Mouse (Mus musculus): ENCODE results near the gene Ramp3. TPM values are rescaled to one million over a fixed set of nuclear protein-coding genes. Genes with fewer than 3 reads are reported as not detected.

Ramp3 gene
- polyA plus RNA-seq, 1 experiment from 2014 or later, result 0.93 TPM

DNA sequence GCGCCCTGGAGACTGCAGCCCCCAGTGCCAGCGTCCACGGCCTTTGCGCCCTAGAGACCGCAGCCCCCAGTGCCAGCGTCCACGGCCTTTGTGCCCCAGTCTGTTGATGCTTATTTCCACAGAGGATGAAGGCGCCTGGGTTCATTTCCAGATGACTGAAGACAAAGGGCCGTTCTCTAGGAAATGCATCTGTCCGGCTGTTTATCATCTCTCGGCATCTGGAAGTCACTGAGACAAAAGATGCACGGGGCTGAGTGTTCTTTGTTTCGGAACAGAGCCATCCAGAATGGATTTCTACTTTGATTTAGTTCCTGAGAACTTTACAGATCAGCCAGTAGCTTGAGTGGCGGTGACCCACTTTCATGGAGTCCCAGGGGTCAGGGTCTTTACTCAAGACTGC, 2.9 kb downstream of the Ramp3 start:
- 73% methylated on average over 14 of the region's 14 CpGs for WGBS
- no peaks in the 10 kb centered on the region for H3K9me3 ChIP-seq (ENCODE audit: control insufficient read depth, low read length)
- H3K9ac ChIP-seq (ENCODE audit: low read length), result no peak overlapping the region
- no peaks in the 10 kb centered on the region for H3K36me3 ChIP-seq (ENCODE audit: control insufficient read depth, insufficient read depth, low read length)
- ATAC-seq (ENCODE audit: low read depth), result no peak
- no peak overlapping the region for H3K4me2 ChIP-seq (ENCODE audit: low read depth, low read length)
- no peaks in the 10 kb centered on the region for H3K4me1 ChIP-seq (replicated peaks; ENCODE audit: control insufficient read depth, insufficient read depth, low read length)
- no peak overlapping the region for H3K4me3 ChIP-seq (ENCODE audit: low read length)
- H3K27ac ChIP-seq (ENCODE audit: low read length), result no peak overlapping the region
- no peaks in the 10 kb centered on the region for H3K27me3 ChIP-seq (ENCODE audit: control insufficient read depth, insufficient read depth, low read depth, low read length)

- H3K27me3 ChIP-seq (ENCODE audit: control insufficient read depth, insufficient read depth, low read depth, low read length), result no peaks in the 10 kb centered on the region
- ATAC-seq (ENCODE audit: low read depth), result no peak
- H3K36me3 ChIP-seq (ENCODE audit: control insufficient read depth, insufficient read depth, low read length), result no peaks in the 10 kb centered on the region
- H3K27ac ChIP-seq (ENCODE audit: low read length), result no peak overlapping the region
- no peaks in the 10 kb centered on the region for H3K9me3 ChIP-seq (ENCODE audit: control insufficient read depth, low read length)
- 59% methylated on average over 2 of the region's 2 CpGs for WGBS
- no peak overlapping the region for H3K4me3 ChIP-seq (ENCODE audit: low read length)
- H3K4me2 ChIP-seq (ENCODE audit: low read depth, low read length), result no peak overlapping the region
- no peak overlapping the region for H3K9ac ChIP-seq (ENCODE audit: low read length)
- no peaks in the 10 kb centered on the region for H3K4me1 ChIP-seq (replicated peaks; ENCODE audit: control insufficient read depth, insufficient read depth, low read length)
Observed at GRCm38 (mm10) chr11:6666634-6667033, 8.3 kb downstream of the Ramp3 start.

GRCm38 (mm10) chr11:6669041-6669440, 10.7 kb downstream of the Ramp3 start:
- no peaks in the 10 kb centered on the region for H3K9me3 ChIP-seq (ENCODE audit: control insufficient read depth, low read length)
- no peaks in the 10 kb centered on the region for H3K27me3 ChIP-seq (ENCODE audit: control insufficient read depth, insufficient read depth, low read depth, low read length)
- no peak overlapping the region for H3K9ac ChIP-seq (ENCODE audit: low read length)
- ATAC-seq (ENCODE audit: low read depth), result no peak
- H3K4me3 ChIP-seq (ENCODE audit: low read length), result no peak overlapping the region
- H3K4me2 ChIP-seq (ENCODE audit: low read depth, low read length), result no peak overlapping the region
- H3K27ac ChIP-seq (ENCODE audit: low read length), result no peak overlapping the region
- WGBS, result 59% methylated on average over 9 of the region's 9 CpGs
- no peaks in the 10 kb centered on the region for H3K4me1 ChIP-seq (replicated peaks; ENCODE audit: control insufficient read depth, insufficient read depth, low read length)
- H3K36me3 ChIP-seq (ENCODE audit: control insufficient read depth, insufficient read depth, low read length), result no peaks in the 10 kb centered on the region

DNA sequence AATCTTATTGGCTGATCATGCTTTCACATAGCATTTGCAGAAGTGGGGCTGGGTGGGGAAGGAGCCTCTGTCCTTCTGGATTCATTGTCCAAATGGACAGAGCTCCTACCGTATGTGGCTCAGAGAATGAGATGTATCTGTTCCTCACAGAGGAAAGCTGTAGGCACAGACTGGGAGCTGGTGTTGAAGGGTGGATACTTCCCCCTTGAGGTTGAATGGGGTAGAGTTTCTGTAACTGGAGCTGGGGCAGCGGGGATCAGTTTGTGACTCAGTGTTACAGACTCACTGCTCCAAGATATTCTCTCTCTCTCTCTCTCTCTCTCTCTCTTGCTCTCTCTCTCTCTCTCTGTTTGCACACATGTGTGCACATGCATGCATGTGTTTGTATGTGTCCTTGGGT, 11.7 kb downstream of the Ramp3 start:
- Histone ChIP-seq H3K9ac (ENCODE audit: low read length) (no peak overlapping the region), H3K4me3 (ENCODE audit: low read length) (no peak overlapping the region), H3K4me1 (replicated peaks; ENCODE audit: control insufficient read depth, insufficient read depth, low read length) (no peaks in the 10 kb centered on the region), H3K27ac (ENCODE audit: low read length) (no peak overlapping the region), H3K36me3 (ENCODE audit: control insufficient read depth, insufficient read depth, low read length) (no peaks in the 10 kb centered on the region), H3K9me3 (ENCODE audit: control insufficient read depth, low read length) (no peaks in the 10 kb centered on the region), H3K4me2 (ENCODE audit: low read depth, low read length) (no peak overlapping the region), H3K27me3 (ENCODE audit: control insufficient read depth, insufficient read depth, low read depth, low read length) (no peaks in the 10 kb centered on the region)
- ATAC-seq (ENCODE audit: low read depth), result no peak
- 57% methylated on average over 2 of the region's 2 CpGs for WGBS

DNA sequence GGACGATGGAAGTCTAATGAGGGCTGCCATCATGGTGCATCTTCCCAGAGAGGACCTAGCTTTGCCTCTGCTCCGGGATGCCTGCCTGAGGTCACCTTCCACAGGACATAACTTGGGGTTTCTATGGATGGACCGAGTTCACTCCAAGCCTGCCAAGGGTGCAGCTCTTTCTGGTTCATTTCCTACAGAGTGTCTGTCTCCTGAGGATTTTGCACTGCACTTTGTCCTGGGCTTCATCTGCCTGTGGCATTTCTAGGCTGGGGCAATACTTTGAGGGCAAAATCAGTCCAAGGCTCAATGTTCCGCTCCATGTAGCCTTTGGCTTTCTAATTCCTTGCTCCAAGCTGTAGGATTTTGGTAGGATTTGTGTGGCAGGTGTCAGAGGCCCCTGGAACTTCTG, 12.5 kb downstream of the Ramp3 start:
- 81% methylated on average over 4 of the region's 4 CpGs for WGBS
- H3K36me3 ChIP-seq (ENCODE audit: control insufficient read depth, insufficient read depth, low read length), result no peaks in the 10 kb centered on the region
- ATAC-seq (ENCODE audit: low read depth), result no peak
- no peaks in the 10 kb centered on the region for H3K4me1 ChIP-seq (replicated peaks; ENCODE audit: control insufficient read depth, insufficient read depth, low read length)
- no peak overlapping the region for H3K4me3 ChIP-seq (ENCODE audit: low read length)
- H3K4me2 ChIP-seq (ENCODE audit: low read depth, low read length), result no peak overlapping the region
- no peaks in the 10 kb centered on the region for H3K27me3 ChIP-seq (ENCODE audit: control insufficient read depth, insufficient read depth, low read depth, low read length)
- H3K27ac ChIP-seq (ENCODE audit: low read length), result no peak overlapping the region
- no peaks in the 10 kb centered on the region for H3K9me3 ChIP-seq (ENCODE audit: control insufficient read depth, low read length)
- no peak overlapping the region for H3K9ac ChIP-seq (ENCODE audit: low read length)

GRCm38 (mm10) chr11:6674701-6675100, 16.4 kb downstream of the Ramp3 start:
- 72% methylated on average over 9 of the region's 9 CpGs for WGBS
- no peak overlapping the region for H3K9ac ChIP-seq (ENCODE audit: low read length)
- no peak for ATAC-seq (ENCODE audit: low read depth)

DNA sequence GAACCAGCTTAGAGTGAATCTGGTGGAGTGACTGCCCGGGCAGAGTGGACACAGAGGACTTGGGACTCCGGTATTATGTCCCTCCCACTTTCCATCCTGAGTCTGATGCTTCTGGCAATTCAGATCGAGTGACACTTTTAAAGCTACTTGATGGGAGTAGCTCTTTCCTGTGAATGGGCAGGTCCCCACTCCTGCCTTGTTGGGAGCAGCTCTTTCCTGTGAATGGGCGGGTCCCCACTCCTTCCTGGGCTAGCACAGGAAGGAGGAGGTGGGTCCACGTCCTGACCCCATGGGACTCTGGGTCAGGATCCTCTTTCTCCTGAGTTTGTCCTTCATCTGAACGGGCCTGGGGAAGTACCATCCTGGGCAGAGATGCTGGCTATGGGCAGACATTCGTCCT, 17.1 kb downstream of the Ramp3 start:
- no peak for ATAC-seq (ENCODE audit: low read depth)
- H3K9ac ChIP-seq (ENCODE audit: low read length), result no peak overlapping the region
- H3K27ac ChIP-seq (ENCODE audit: low read length), result no peak overlapping the region
- no peaks in the 10 kb centered on the region for H3K9me3 ChIP-seq (ENCODE audit: control insufficient read depth, low read length)
- WGBS, result 42% methylated on average over 7 of the region's 7 CpGs
- peaks cover 5% of the 10 kb centered on the region; the same call in 1 of the 2 replicates for H3K4me1 ChIP-seq (replicated peaks; ENCODE audit: control insufficient read depth, insufficient read depth, low read length)
- no peak overlapping the region for H3K4me3 ChIP-seq (ENCODE audit: low read length)
- no peaks in the 10 kb centered on the region for H3K36me3 ChIP-seq (ENCODE audit: control insufficient read depth, insufficient read depth, low read length)
- H3K27me3 ChIP-seq (ENCODE audit: control insufficient read depth, insufficient read depth, low read depth, low read length), result no peaks in the 10 kb centered on the region
- no peak overlapping the region for H3K4me2 ChIP-seq (ENCODE audit: low read depth, low read length)

More at GRCm38 (mm10) chr11:6674701-6675100, 16.4 kb downstream of the Ramp3 start:
- H3K36me3 ChIP-seq (ENCODE audit: control insufficient read depth, insufficient read depth, low read length), result no peaks in the 10 kb centered on the region
- no peaks in the 10 kb centered on the region for H3K27me3 ChIP-seq (ENCODE audit: control insufficient read depth, insufficient read depth, low read depth, low read length)
- no peaks in the 10 kb centered on the region for H3K4me1 ChIP-seq (replicated peaks; ENCODE audit: control insufficient read depth, insufficient read depth, low read length)
- no peak overlapping the region for H3K4me3 ChIP-seq (ENCODE audit: low read length)
- H3K9me3 ChIP-seq (ENCODE audit: control insufficient read depth, low read length), result no peaks in the 10 kb centered on the region
- no peak overlapping the region for H3K27ac ChIP-seq (ENCODE audit: low read length)
- no peak overlapping the region for H3K4me2 ChIP-seq (ENCODE audit: low read depth, low read length)

GRCm38 (mm10) chr11:6676641-6677040, 18.3 kb downstream of the Ramp3 start:
- no peak overlapping the region for H3K4me2 ChIP-seq (ENCODE audit: low read depth, low read length)
- peaks cover 8% of the 10 kb centered on the region; the same call in 1 of the 2 replicates for H3K4me1 ChIP-seq (replicated peaks; ENCODE audit: control insufficient read depth, insufficient read depth, low read length)
- no peaks in the 10 kb centered on the region for H3K27me3 ChIP-seq (ENCODE audit: control insufficient read depth, insufficient read depth, low read depth, low read length)
- no peak for ATAC-seq (ENCODE audit: low read depth)
- no peak overlapping the region for H3K4me3 ChIP-seq (ENCODE audit: low read length)
- no peaks in the 10 kb centered on the region for H3K36me3 ChIP-seq (ENCODE audit: control insufficient read depth, insufficient read depth, low read length)
- WGBS, result 82% methylated on average over 9 of the region's 9 CpGs
- no peak overlapping the region for H3K27ac ChIP-seq (ENCODE audit: low read length)
- H3K9me3 ChIP-seq (ENCODE audit: control insufficient read depth, low read length), result no peaks in the 10 kb centered on the region
- H3K9ac ChIP-seq (ENCODE audit: low read length), result no peak overlapping the region

GRCm38 (mm10) chr11:6677530-6677929, 19.2 kb downstream of the Ramp3 start:
- Histone ChIP-seq H3K27me3 (ENCODE audit: control insufficient read depth, insufficient read depth, low read depth, low read length) (no peaks in the 10 kb centered on the region), H3K4me3 (ENCODE audit: low read length) (no peak overlapping the region), H3K4me2 (ENCODE audit: low read depth, low read length) (no peak overlapping the region), H3K9ac (ENCODE audit: low read length) (no peak overlapping the region), H3K9me3 (ENCODE audit: control insufficient read depth, low read length) (no peaks in the 10 kb centered on the region), H3K27ac (ENCODE audit: low read length) (no peak overlapping the region), H3K36me3 (ENCODE audit: control insufficient read depth, insufficient read depth, low read length) (no peaks in the 10 kb centered on the region), H3K4me1 (replicated peaks; ENCODE audit: control insufficient read depth, insufficient read depth, low read length) (peaks cover 8% of the 10 kb centered on the region; the same call in 1 of the 2 replicates)
- no peak for ATAC-seq (ENCODE audit: low read depth)
- WGBS, result 22% methylated on average over 7 of the region's 7 CpGs
